Mouse (Mus musculus) liver, adult 2 months (tissue): ENCODE results near the gene Opn1sw. TPM values are rescaled to one million over a fixed set of nuclear protein-coding genes. Genes with fewer than 3 reads are reported as not detected.

Experiments
- DNase-seq: peaks from one replicate; pipeline ENCODE4 v3.0.0-alpha.2; 2011; ENCODE audit warnings: low read depth, low spot score; ENCODE audit errors: extremely low read depth
- H3K27ac ChIP-seq: fragments of 200-500 bp; replicated peaks from 2 replicates; pipeline ENCODE4 v1.5.1; 2012; ENCODE audit warnings: low read depth, mild to moderate bottlenecking, control low read depth, inconsistent platforms, low read length; ENCODE audit not compliant: insufficient read depth
- H3K27me3 ChIP-seq: fragments of 200-500 bp; 2 replicates; pipeline ENCODE4 v1.6.1; 2012; ENCODE audit warnings: mild to moderate bottlenecking, moderate library complexity, low read length, inconsistent platforms; ENCODE audit not compliant: control insufficient read depth, insufficient read depth
- H3K36me3 ChIP-seq: fragments of 200-500 bp; 2 replicates; pipeline ENCODE4 v1.6.1; 2012; ENCODE audit warnings: low read length, inconsistent platforms; ENCODE audit not compliant: control insufficient read depth, insufficient read depth
- H3K4me1 ChIP-seq: fragments of 200-500 bp; 2 replicates; pipeline ENCODE4 v1.6.1; 2011; ENCODE audit warnings: low read length; ENCODE audit not compliant: control insufficient read depth, insufficient read depth
- H3K4me3 ChIP-seq: fragments of 200-500 bp; 2 replicates; pipeline ENCODE4 v1.5.1; 2011; ENCODE audit warnings: low read depth, mild to moderate bottlenecking, control low read depth, low read length, moderate library complexity; ENCODE audit not compliant: insufficient read depth
- H3K79me2 ChIP-seq: fragments of 200-500 bp; 2 replicates; pipeline ENCODE4 v1.6.1; 2012; ENCODE audit warnings: inconsistent platforms, mild to moderate bottlenecking, low read length, moderate library complexity; ENCODE audit not compliant: control insufficient read depth, insufficient read depth
- H3K9ac ChIP-seq: fragments of 200-500 bp; 2 replicates; pipeline ENCODE4 v1.6.1; 2012; ENCODE audit warnings: low read depth, mild to moderate bottlenecking, control low read depth, inconsistent platforms, low read length
- CTCF ChIP-seq: fragments of 200-500 bp; IDR thresholded peaks from 2 replicates; pipeline ENCODE4 v1.5.1; 2011; ENCODE audit warnings: low read depth, low read length, control low read depth
- POLR2A ChIP-seq: fragments of 200-500 bp; IDR thresholded peaks from 2 replicates; pipeline ENCODE4 v1.6.1; 2011; ENCODE audit warnings: low read length, control low read depth; ENCODE audit not compliant: insufficient read depth; ENCODE audit errors: extremely low read depth
- WGBS: fragments of 180-500 bp; shearing (Covaris S2); methylation state at CpG from one replicate; pipeline ENCODE4 v1.1.7; 2018; 5-methylcytosine and 5-hydroxymethylcytosine counted together
- polyA plus RNA-seq: library from polyadenylated mRNA; depleted of rRNA; stranded (reverse); fragments of >200 nt; gene quantifications from 2 replicates; pipeline ENCODE4 v1.2.3, GENCODE M21; 2012
- total RNA-seq: library from RNA; depleted of rRNA; stranded (reverse); fragments of >200 nt; gene quantifications from 2 replicates; pipeline ENCODE4 v1.2.3, GENCODE M21; 2014

Gene Opn1sw
- total and polyA plus RNA-seq, 2 experiments, result 0.09 to 0.15 TPM

DNA sequence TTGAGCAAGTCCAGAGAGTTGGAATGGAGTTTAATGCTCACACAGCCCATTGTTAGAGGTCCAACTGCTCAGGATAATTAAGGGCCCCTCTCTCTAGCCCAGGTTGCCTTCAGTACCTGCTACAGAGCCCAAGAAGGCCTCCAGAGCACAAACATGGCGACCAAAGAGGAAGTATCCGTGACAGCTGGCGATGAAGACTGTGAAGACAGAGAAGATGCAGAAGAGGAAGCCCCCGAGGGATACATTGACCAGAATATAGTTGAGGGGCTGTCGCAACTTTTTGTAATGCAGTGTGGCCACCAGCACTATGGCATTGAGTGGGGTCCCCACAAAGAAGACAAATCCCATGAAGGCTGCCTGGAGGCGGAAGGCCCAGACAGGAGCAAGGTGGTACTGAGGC, 8.3 kb downstream of the Opn1sw start:
- H3K27me3 ChIP-seq, result no peaks in the 10 kb centered on the region
- H3K36me3 ChIP-seq, result peaks cover 12% of the 10 kb centered on the region
- no peak overlapping the region for H3K4me3 ChIP-seq
- WGBS, result 94% methylated on average over 6 of the region's 6 CpGs
- no peaks in the 10 kb centered on the region for H3K4me1 ChIP-seq
- DNase-seq, result no peak
- H3K79me2 ChIP-seq, result no peaks in the 10 kb centered on the region
- H3K9ac ChIP-seq, result no peak overlapping the region
- TF ChIP-seq POLR2A, result no peak
- TF ChIP-seq CTCF, result no peak
- H3K27ac ChIP-seq, result no peak overlapping the region

GRCm38 (mm10) chr6:29378678-29379077, 9.6 kb downstream of the Opn1sw start:
- no peak overlapping the region for H3K4me3 ChIP-seq
- no peak overlapping the region for H3K27ac ChIP-seq
- no peak for DNase-seq
- WGBS, result 94% methylated on average over 10 of the region's 10 CpGs
- H3K9ac ChIP-seq, result no peak overlapping the region
- TF ChIP-seq POLR2A (no peak), CTCF (no peak)
- no peaks in the 10 kb centered on the region for H3K79me2 ChIP-seq
- H3K27me3 ChIP-seq, result no peaks in the 10 kb centered on the region
- peaks cover 22% of the 10 kb centered on the region for H3K36me3 ChIP-seq
- no peaks in the 10 kb centered on the region for H3K4me1 ChIP-seq

DNA sequence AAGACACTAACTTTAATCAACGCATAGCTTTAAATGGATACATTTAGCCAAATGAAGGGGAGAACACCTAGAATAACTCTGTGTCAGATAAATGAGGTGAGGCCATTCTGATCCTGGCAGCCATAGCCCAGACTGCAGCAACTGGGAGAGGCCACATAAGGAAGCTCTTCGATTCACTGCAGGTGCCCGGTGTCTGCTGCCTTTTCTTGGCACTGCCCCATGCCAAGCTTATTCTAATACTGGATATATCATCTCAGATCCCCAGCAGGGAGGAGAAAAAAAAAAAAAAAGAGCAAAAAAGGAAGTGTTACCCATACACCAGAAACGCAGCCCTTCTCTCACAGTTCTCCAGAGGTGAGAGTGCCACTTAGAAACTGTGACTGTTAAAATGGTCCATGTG, 10.9 kb downstream of the Opn1sw start:
- Histone ChIP-seq H3K27me3 (no peaks in the 10 kb centered on the region), H3K9ac (no peak overlapping the region), H3K27ac (no peak overlapping the region), H3K4me1 (no peaks in the 10 kb centered on the region), H3K4me3 (no peak overlapping the region), H3K36me3 (peaks cover 34% of the 10 kb centered on the region), H3K79me2 (no peaks in the 10 kb centered on the region)
- no peak for TF ChIP-seq CTCF
- TF ChIP-seq POLR2A, result no peak
- no peak for DNase-seq
- 88% methylated on average over 4 of the region's 4 CpGs for WGBS

GRCm38 (mm10) chr6:29365277-29365676, 23.0 kb downstream of the Opn1sw start:
- TF ChIP-seq CTCF (no peak), POLR2A (no peak)
- Histone ChIP-seq H3K79me2 (no peaks in the 10 kb centered on the region; the same call in 1 of the 2 replicates), H3K36me3 (peaks cover 42% of the 10 kb centered on the region), H3K4me3 (no peak overlapping the region), H3K27me3 (no peaks in the 10 kb centered on the region), H3K9ac (no peak overlapping the region), H3K27ac (no peak overlapping the region), H3K4me1 (no peaks in the 10 kb centered on the region)
- DNase-seq, result no peak
- 96% methylated on average over 1 of the region's 1 CpGs for WGBS

- Histone ChIP-seq H3K36me3 (peaks cover 45% of the 10 kb centered on the region), H3K79me2 (peaks cover 4% of the 10 kb centered on the region), H3K4me1 (no peaks in the 10 kb centered on the region), H3K27ac (no peak overlapping the region), H3K27me3 (no peaks in the 10 kb centered on the region), H3K4me3 (no peak overlapping the region), H3K9ac (no peak overlapping the region)
- no peak for TF ChIP-seq CTCF
- TF ChIP-seq POLR2A, result no peak
- no peak for DNase-seq
- WGBS, result 81% methylated on average over 3 of the region's 3 CpGs
These were observed 25.1 kb downstream of the Opn1sw start for GRCm38 (mm10) chr6:29363129-29363515.

- 67% methylated on average over 7 of the region's 7 CpGs for WGBS
- no peak for DNase-seq
- H3K4me3 ChIP-seq, result no peak overlapping the region
- H3K36me3 ChIP-seq, result peaks cover 46% of the 10 kb centered on the region
- H3K79me2 ChIP-seq, result peaks cover 5% of the 10 kb centered on the region
- H3K27ac ChIP-seq, result no peak overlapping the region
- TF ChIP-seq POLR2A (no peak), CTCF (peak; percentile 7; the same call in 1 of the 2 replicates)
- no peak overlapping the region for H3K9ac ChIP-seq
- H3K27me3 ChIP-seq, result no peaks in the 10 kb centered on the region
- H3K4me1 ChIP-seq, result no peaks in the 10 kb centered on the region
These were observed 25.8 kb downstream of the Opn1sw start for GRCm38 (mm10) chr6:29362246-29363128.
